Mouse (Mus musculus) forebrain, postnatal 0 days (tissue): ENCODE results near the gene Dync1li2. TPM values are rescaled to one million over a fixed set of nuclear protein-coding genes. Genes with fewer than 3 reads are reported as not detected.

Experiments used
- ATAC-seq: fragments of 200-750 bp; cut with Nextera tagmentation; 2 replicates; pipeline ENCODE4 v1.8.0; 2017; ENCODE audit warnings: mild to moderate bottlenecking, moderate library complexity
- DNase-seq: peaks from one replicate; pipeline ENCODE4 v3.0.0-alpha.2; 2015
- H3K27ac ChIP-seq: fragments of 300-500 bp; sonication (generic); 2 replicates; pipeline ENCODE4 v1.5.1; 2014; ENCODE audit warnings: low read depth, mild to moderate bottlenecking, antibody characterized with exemption, low read length, moderate library complexity, mixed read lengths
- H3K27me3 ChIP-seq: fragments of 300-500 bp; sonication (generic); 2 replicates; pipeline ENCODE4 v1.6.1; 2014; ENCODE audit warnings: mild to moderate bottlenecking, low read length, mixed read lengths; ENCODE audit not compliant: insufficient read depth
- H3K36me3 ChIP-seq: fragments of 300-500 bp; sonication (generic); 2 replicates; pipeline ENCODE4 v1.6.1; 2014; ENCODE audit warnings: mild to moderate bottlenecking, moderate library complexity; ENCODE audit not compliant: insufficient read depth
- H3K4me1 ChIP-seq: fragments of 300-500 bp; sonication (generic); 2 replicates; pipeline ENCODE4 v1.6.1; 2014; ENCODE audit warnings: antibody characterized with exemption; ENCODE audit not compliant: insufficient read depth
- H3K4me2 ChIP-seq: fragments of 300-500 bp; sonication (generic); 2 replicates; pipeline ENCODE4 v1.6.1; 2014; ENCODE audit warnings: low read depth, mild to moderate bottlenecking, moderate library complexity
- H3K4me3 ChIP-seq: fragments of 300-500 bp; sonication (generic); 2 replicates; pipeline ENCODE4 v1.5.1; 2014; ENCODE audit warnings: low read depth, low read length, mixed read lengths
- H3K9ac ChIP-seq: fragments of 300-500 bp; sonication (generic); 2 replicates; pipeline ENCODE4 v1.6.1; 2014; ENCODE audit warnings: mild to moderate bottlenecking
- H3K9me3 ChIP-seq: fragments of 300-500 bp; sonication (generic); 2 replicates; pipeline ENCODE4 v1.6.1; 2016; ENCODE audit warnings: low read length
- CTCF ChIP-seq: sonication (generic); IDR thresholded peaks from 2 replicates; pipeline ENCODE4 v1.5.1; 2016; ENCODE audit warnings: antibody characterized with exemption, control low read depth, low read depth
- WGBS: fragments of 180-500 bp; shearing (Covaris S2); extraction: QIAGEN DNeasy Blood & Tissue Kit; methylation state at CpG from one replicate; pipeline ENCODE4 v1.1.7; 2014; 5-methylcytosine and 5-hydroxymethylcytosine counted together
- polyA plus RNA-seq: library from polyadenylated mRNA; unstranded; fragments of >200 nt; fragmentation: Nextera tagmentation; extraction: Ambion mirVana; gene quantifications from 2 replicates; pipeline ENCODE4 v1.2.1, GENCODE M21; 2015
- total RNA-seq: library from RNA; depleted of rRNA; stranded (reverse); fragments of >200 nt; gene quantifications from 2 replicates; pipeline ENCODE4 v1.2.3, GENCODE M21; 2014

Gene Dync1li2
- total and polyA plus RNA-seq, 2 experiments from 2014 or later: 74.0 to 125 TPM

GRCm38 (mm10) chr8:104408328-104409110 lies 34.3 kb downstream of the Dync1li2 start:
- no peak for ATAC-seq

GRCm38 (mm10) chr8:104406340-104407128 lies 36.3 kb downstream of the Dync1li2 start:
- Histone ChIP-seq H3K27ac (no peak overlapping the region), H3K9me3 (no peaks in the 10 kb centered on the region), H3K4me1 (no peaks in the 10 kb centered on the region), H3K27me3 (no peaks in the 10 kb centered on the region), H3K4me3 (no peak overlapping the region), H3K4me2 (no peak overlapping the region), H3K9ac (no peak overlapping the region), H3K36me3 (no peaks in the 10 kb centered on the region)
- no peak for DNase-seq
- TF ChIP-seq CTCF: no peak
- no peak for ATAC-seq
- WGBS: 85% methylated on average over 6 of the region's 6 CpGs

More at GRCm38 (mm10) chr8:104408328-104409110, 34.3 kb downstream of the Dync1li2 start:
- H3K4me2 ChIP-seq: no peak overlapping the region
- WGBS: 88% methylated on average over 7 of the region's 7 CpGs
- H3K4me1 ChIP-seq: no peaks in the 10 kb centered on the region
- H3K9me3 ChIP-seq: no peaks in the 10 kb centered on the region
- H3K27me3 ChIP-seq: no peaks in the 10 kb centered on the region
- H3K4me3 ChIP-seq: no peak overlapping the region
- DNase-seq: no peak
- no peak for TF ChIP-seq CTCF
- H3K36me3 ChIP-seq: no peaks in the 10 kb centered on the region
- no peak overlapping the region for H3K27ac ChIP-seq
- H3K9ac ChIP-seq: no peak overlapping the region

GRCm38 (mm10) chr8:104405430-104406187 lies 37.2 kb downstream of the Dync1li2 start:
- TF ChIP-seq CTCF: no peak
- DNase-seq (no peak), ATAC-seq (no peak)
- H3K4me2 ChIP-seq: no peak overlapping the region
- H3K27me3 ChIP-seq: no peaks in the 10 kb centered on the region
- no peak overlapping the region for H3K9ac ChIP-seq
- no peaks in the 10 kb centered on the region for H3K9me3 ChIP-seq
- H3K36me3 ChIP-seq: no peaks in the 10 kb centered on the region
- no peaks in the 10 kb centered on the region for H3K4me1 ChIP-seq
- WGBS: 69% methylated on average over 15 of the region's 15 CpGs
- H3K27ac ChIP-seq: no peak overlapping the region
- H3K4me3 ChIP-seq: no peak overlapping the region

GRCm38 (mm10) chr8:104403596-104403995 lies 39.3 kb downstream of the Dync1li2 start:
- WGBS: 69% methylated on average over 3 of the region's 3 CpGs

GRCm38 (mm10) chr8:104395703-104396357 lies 47.0 kb downstream of the Dync1li2 start, which contains the start of gene Cmtm4:
Gene Cmtm4, minus strand, starts transcription at chr8:104395807.
- Histone ChIP-seq H3K27me3 (no peaks in the 10 kb centered on the region), H3K36me3 (no peaks in the 10 kb centered on the region), H3K4me2 (peak within 1 kb of the TSS; percentile 84), H3K27ac (peak within 1 kb of the TSS; percentile 79), H3K9me3 (no peaks in the 10 kb centered on the region), H3K4me1 (peaks cover 9% of the 10 kb centered on the region; the same call in 1 of the 2 replicates), H3K4me3 (peak within 1 kb of the TSS; percentile 81), H3K9ac (peak within 1 kb of the TSS; percentile 81)
- DNase-seq: peak; percentile 68
- no peak for TF ChIP-seq CTCF
- 4% methylated on average over 22 of the region's 54 CpGs for WGBS
- peak; percentile 81 for ATAC-seq

More at GRCm38 (mm10) chr8:104403596-104403995, 39.3 kb downstream of the Dync1li2 start:
- Histone ChIP-seq H3K36me3 (no peaks in the 10 kb centered on the region), H3K27me3 (no peaks in the 10 kb centered on the region), H3K4me3 (no peak overlapping the region), H3K9me3 (no peaks in the 10 kb centered on the region), H3K9ac (no peak overlapping the region), H3K4me2 (no peak overlapping the region), H3K27ac (no peak overlapping the region), H3K4me1 (no peaks in the 10 kb centered on the region)
- DNase-seq (no peak), ATAC-seq (no peak)
- TF ChIP-seq CTCF: peak; percentile 41
